Mouse (Mus musculus): ENCODE measurements around the gene Avil. TPM values are rescaled to one million over a fixed set of nuclear protein-coding genes. Genes with fewer than 3 reads are reported as not detected.
A peak's percentile ranks its signal among the peaks of the same experiment; 100 is the strongest.

Gene Avil
- polyA plus RNA-seq, 1 experiment, result 0.14 TPM

DNA sequence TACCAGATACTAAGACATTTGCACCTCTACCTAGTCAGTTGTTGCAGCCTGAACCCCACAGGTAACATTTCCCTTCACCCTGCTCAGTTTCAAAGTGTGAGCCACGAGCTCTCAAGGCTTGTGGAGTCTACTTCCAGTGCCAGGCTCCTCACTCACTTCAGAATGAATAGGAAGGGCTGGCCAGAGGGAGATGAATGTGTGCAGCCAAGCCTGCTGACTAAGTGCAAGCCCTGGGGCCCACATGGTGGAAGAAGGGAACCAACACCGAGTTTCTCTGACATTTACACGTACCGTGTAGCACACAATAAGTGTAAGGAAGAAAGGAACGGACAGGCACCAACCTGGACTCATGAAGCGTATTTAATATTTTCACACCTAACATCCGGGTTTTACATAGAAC lies 3.3 kb downstream of the Avil start:
- no peak for DNase-seq (ENCODE audit: extremely low spot score in 1 of 2, low spot score in 1 of 2)

DNA sequence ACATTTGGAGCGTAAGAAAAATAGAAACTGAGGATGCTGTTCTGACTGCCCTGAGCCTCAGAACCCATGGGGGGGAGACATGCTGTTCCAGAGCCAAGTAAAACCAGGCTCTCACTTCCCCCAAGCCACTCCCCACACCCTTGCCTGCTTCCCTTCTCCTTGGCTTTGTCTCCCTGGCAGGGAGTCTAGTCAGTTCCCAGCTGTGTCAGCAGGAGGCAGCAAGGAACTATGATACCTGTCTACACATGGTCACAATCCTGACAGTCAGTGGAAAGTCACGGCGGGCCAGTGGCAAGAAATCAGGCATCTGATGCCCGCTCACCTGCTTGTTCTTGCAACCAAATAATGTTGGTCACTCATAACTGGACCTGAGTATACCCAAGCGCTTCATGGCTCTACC lies 16.0 kb downstream of the Avil start:
- no peak for DNase-seq (ENCODE audit: extremely low spot score in 1 of 2, low spot score in 1 of 2)

DNA sequence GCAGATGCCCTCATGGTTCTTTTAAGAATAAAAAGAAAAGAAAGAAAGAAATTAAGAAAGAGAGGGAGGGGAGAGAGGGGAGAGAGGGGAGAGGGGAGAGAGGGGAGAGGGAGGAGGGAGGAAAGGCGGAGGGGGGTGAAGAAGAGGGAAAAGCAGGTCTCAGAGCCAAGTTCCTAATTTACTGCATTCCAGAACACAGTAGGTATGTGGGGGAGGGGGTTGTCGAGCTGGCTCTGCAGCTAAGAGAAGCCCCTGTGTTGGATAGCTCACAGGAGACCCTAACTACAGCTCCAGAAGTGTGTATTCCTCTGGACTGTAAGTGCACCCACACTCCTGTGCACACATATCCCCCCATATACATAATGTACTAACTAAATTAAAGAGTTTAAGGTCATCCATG lies 16.6 kb downstream of the Avil start:
- no peak for DNase-seq (ENCODE audit: extremely low spot score in 1 of 2, low spot score in 1 of 2)

DNA sequence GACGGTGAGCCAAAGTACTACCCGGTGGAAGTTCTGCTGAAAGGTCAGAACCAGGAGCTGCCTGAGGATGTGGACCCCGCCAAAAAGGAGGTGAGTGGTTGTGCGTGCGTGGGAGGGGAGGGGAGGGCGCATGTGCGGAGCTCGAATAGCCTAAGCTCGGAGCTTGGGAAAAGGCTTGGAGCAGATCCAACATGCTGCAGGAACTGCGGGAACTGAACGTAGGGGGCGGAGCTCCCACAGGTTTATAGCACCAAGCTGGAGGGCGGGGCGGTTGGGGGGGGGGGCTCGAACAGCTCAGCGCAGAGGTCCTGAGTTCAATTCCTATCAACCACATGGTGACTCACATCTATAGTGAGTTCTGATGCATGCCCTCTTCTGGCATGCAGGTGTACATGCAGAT lies 17.9 kb downstream of the Avil start:
- no peak for DNase-seq (ENCODE audit: extremely low spot score in 1 of 2, low spot score in 1 of 2)

DNA sequence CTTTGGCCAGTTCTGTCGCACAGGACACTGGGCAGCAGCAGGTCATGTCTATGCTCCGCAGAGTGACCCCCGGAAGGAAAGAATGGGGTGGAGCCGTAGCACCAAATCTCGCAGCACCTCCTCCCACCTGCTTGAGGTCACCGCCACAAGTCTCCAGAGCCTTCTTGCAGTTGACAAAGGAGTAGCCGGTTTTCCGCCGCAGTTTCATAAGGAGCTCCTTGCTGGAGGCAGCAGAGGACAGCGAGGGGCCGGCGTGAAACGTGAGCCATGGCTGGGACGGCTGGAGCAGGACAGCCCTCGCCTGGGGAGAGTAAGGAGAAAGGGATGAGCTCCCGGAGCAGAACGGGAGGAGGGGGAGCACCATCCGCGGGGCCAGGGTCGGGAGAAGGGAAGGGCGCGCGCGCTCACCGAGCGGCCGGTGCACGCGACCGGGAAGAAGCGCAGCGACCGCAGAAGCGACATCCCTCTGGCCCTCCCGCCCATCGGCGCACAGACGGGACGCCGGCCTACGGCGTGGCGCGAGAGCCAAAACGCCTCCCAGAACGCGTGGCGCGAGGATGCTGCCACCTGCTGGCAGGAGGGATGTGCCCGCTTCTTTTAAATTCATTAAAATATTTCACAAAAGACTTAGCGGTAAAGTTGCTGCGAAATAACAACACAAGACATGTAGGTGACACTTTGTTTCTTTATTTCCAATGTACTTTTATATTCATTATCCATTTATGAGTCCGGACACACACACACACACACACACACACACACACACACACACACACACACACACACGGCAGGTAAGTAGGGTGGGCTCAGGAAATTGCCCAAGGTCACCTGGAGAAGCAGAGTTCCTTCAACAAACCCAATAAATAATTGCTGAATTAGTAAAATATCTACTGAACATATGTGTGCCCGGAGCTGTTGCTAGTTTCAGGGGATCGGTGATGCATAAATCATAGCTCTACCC lies 30.1 kb downstream of the Avil start, which contains the start of gene Tsfm:
Gene Tsfm (minus strand): TSS at position 505 of the 961 bp plus-strand sequence.
- peak; percentile 69 to 93 for DNase-seq (ENCODE audit: extremely low spot score in 1 of 2, low spot score in 1 of 2)

DNA sequence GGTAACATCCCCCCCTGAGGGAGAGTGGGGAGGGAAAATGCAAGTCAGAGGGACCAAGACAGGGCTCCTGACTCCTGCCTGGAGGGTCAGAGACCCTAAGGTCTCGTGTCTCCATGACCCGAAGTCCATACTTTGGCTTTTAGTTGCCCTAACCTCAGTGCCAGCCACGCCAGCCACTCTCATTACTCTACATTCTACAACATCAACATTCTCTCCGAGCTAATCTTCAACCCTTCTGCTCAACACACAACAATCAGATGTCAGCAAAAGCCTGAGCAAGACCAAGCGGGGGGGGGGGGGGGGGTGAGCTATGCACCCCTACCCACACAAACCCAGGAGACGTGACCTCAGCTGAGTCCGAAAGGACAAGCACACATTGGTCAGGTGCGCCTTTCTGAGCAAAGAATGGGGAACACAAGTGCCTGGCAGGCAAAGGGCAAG lies 32.8 kb downstream of the Avil start:
- DNase-seq (ENCODE audit: extremely low spot score in 1 of 2, low spot score in 1 of 2), result no peak

DNA sequence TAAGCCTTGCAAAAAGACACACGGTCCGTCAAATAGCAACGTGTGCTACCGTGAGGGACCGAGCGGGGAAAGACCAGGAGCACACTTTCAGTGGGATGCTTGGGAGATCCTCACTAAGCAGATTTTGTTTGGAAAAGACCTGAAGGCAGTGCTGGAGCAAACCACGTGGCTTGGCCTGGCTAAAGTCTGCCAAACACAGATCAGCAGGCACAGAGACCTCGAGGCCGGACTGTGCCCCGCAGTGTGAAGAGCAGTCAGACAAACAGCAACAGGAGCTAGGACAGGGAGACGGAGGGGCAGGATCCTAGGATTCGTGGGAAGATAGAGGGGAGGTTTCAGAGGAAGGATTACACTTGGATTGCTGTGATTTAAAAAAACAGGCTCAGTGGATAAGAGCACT lies 35.8 kb downstream of the Avil start:
- DNase-seq (ENCODE audit: extremely low spot score in 1 of 2, low spot score in 1 of 2), result no peak

DNA sequence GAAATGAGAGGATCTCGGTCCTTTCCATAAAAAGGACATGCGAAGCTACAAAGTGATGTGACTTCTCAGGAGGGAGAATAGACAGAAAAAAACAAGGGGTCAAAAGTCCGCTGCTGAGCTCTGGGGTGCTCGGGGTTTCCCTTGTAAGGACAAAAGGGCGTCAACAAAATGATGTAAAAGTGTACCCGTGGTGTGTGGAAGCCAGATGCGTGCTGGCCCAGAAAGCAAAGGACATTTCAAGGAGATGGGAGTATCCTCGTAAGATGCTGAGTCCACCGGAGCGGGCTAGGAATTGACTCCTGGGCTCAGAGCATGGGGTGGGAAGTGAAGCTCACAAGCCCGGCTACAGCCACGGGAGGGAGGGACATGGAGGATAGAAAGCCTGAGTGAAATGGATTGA lies 37.1 kb downstream of the Avil start:
- DNase-seq (ENCODE audit: extremely low spot score in 1 of 2, low spot score in 1 of 2), result no peak

DNA sequence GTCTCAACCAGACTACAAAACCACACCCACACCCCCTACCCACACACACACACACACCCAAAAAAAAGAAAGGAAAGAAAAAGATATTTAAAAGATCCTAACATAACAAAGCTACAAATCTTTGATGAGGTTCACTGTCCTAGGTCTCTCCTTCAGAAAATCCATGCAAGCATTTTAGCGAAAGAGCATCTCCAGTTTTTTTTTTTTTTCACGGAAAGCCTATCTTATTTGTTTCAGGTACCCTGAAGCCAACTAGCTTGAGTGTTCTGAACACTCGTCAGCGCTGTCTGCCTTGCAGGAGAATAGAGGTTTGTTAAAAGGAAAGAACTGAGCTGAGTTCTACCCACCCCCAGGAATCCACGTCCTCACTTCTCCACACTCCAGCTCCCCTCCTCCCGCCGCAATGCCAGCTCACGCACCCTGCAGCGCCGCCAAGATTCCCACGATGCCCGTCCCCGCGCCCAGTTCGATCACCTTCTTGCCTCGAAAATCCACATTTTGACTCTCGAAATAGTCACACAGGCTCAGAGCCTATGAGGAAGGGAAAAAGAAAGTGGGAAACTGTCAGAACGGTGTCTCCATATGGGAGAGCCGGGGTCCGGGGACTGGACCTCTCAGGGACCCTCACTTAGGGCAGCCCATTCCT lies 40.2 kb downstream of the Avil start:
- DNase-seq (ENCODE audit: extremely low spot score in 1 of 2, low spot score in 1 of 2), result peak in 1 of 2 experiments; percentile 70

DNA sequence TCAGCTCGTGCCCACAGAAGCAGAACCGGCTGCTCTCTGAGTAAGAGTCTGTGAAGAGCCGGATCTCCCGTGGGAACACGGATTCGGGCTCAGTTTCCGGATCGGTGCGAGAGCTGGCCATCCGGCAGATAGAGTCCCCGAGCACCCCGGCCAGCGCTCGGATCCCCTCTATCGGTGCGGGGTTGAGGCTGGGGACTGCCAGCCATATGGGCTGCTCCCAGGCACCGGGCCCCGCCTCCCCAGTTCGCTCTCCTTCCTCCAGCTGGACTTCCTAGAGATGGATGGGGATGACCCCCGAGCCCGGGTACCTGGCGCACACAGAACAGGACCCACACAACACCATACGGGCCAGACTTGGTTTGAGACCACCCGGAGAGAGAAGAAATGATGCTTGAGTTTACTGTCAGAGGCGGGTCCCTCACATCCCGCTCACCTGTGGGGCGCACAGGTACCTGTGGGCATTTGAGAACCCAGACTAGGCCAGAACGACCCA lies 40.8 kb downstream of the Avil start, which contains the start of the genes Mettl1 and Eef1akmt3:
Gene Mettl1 (plus strand): TSS at position 141 of the 493 bp plus-strand sequence.
Gene Eef1akmt3 (minus strand): TSS at position 240 of the 493 bp plus-strand sequence.
- DNase-seq (ENCODE audit: extremely low spot score in 1 of 2, low spot score in 1 of 2), result no peak

DNA sequence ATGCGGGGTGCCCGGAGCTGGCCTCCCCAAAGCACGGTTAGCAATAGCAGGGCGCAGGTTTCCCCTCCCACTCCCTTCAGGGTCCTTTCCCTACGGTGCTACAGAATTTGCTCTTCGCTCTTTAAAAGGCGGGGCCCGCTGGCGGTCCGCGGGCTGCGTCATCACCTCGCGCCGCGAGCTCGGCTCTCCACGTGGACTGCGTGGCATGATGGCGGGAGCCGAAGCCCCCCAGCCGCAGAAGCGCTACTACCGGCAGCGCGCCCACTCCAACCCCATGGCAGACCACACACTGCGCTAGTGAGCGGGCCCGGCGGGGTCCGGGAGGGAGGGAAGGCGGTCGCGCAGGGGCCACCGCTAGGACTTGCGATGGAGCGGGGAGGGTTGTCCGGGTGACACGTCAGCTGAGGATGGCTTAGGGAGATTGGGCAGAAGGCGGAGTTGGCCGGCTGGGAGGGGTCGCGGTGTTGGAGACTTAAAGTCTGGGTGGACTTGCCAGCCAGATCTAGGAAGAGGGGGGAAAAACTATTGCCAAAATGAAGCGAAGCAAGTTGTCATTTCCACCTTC lies 41.3 kb downstream of the Avil start:
- peak; percentile 80 to 92 for DNase-seq (ENCODE audit: extremely low spot score in 1 of 2, low spot score in 1 of 2)

DNA sequence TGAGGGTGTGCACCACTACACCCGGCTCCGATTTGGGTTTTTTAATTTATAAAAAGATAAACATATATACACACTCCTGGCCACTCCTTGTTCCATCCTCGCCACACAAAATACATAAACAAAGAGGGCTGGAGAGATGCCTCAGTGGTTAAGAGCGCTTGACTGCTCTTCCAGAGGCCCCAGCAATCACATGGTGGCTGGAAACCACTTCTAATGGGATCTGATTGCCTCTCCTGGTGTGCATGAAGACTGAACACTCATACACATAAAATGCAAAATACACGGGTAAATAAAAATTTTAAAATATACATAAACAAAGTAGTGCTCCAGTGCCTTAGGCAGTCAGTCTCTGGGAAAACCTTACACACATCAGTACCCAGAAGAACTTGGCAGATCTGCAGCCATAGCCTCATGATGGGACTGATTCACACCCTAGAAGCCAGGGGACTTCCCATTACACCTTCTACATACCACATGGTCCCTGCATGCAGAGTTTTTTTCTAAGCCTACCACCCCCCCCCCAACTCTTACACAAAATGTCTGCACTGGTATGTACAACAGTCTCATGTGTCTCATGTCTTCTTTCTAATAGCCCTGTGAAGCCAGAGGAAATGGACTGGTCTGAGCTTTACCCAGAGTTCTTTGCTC lies 42.1 kb downstream of the Avil start:
- DNase-seq (ENCODE audit: extremely low spot score in 1 of 2, low spot score in 1 of 2), result no peak

DNA sequence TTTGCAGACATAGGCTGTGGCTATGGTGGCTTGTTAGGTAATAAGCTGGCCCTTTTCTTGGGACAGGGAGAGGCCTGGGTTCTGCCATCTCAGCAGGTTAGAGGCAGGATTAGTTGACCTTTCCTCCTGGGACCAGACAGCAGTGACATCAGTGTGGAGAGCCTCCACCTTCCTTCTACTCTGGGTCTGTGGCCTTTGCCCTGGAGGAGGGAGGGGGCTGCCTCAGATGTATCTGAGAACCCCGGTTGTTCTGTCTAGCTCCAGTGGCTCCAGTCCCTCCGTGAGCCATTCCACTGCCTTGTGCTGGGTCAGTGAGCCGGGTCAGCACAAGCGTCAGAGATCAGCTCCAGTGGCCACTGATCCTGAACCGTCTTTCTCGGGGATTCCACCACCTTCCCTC lies 42.7 kb downstream of the Avil start:
- DNase-seq (ENCODE audit: extremely low spot score in 1 of 2, low spot score in 1 of 2), result no peak

DNA sequence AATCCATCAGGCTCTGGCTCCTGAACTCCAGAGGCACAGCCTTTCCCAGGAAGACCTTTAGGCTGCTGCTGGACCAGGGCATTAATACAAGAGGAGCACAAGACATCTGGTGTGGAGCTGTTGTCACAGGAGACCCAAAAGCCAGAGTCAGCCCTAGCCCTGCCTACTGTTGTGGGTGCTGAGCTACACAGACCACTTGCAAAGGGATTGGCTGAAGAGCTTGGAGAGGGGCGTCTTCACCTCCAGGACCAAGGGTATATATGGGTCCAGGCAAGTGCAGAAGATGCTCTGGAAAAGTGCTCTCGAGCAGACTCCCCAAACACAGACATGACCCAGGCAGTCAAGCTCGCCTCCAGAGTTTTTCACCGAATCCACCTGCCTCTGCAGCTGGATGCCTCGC lies 47.4 kb downstream of the Avil start, which contains the start of gene Cyp27b1:
Gene Cyp27b1 (plus strand): TSS at position 297 of the 400 bp plus-strand sequence.
- no peak for DNase-seq (ENCODE audit: extremely low spot score in 1 of 2, low spot score in 1 of 2)

DNA sequence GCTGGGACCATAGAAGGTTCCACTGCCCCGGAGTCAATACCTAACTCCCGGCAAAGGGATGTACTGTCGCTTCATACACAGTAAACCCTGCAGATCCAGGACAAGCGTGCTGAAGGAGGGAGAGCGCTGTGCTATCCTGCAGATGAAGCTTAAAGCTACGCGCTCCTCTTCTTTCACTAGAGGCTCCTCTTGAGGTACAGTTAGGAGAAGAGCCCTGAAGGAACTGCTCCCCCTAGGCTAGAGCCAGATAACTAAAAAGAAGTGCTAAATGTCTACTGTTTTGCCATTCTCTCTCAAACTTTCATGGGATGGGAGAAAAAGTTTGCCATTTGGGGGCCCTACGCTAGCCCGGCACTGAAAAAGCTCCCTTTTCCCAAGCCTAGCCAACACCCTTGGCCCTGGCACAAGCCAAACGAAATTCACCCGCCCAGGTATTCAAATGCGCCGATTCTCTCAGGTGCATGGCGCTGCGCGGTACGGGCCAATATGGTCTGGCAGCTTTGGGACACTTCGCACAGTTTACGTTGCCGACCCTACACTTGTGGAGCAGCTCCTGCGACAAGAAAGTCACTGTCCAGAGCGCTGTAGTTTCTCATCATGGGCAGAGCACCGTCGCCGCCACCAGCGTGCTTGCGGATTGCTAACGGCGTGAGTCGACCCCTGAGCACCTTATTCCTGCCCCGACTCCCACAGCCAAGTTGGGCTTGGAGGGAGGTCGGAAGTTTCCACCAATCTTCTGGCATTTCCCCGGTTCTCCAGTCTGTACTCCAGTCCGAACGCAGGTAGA lies 48.3 kb downstream of the Avil start:
- no peak for DNase-seq (ENCODE audit: extremely low spot score in 1 of 2, low spot score in 1 of 2)

DNA sequence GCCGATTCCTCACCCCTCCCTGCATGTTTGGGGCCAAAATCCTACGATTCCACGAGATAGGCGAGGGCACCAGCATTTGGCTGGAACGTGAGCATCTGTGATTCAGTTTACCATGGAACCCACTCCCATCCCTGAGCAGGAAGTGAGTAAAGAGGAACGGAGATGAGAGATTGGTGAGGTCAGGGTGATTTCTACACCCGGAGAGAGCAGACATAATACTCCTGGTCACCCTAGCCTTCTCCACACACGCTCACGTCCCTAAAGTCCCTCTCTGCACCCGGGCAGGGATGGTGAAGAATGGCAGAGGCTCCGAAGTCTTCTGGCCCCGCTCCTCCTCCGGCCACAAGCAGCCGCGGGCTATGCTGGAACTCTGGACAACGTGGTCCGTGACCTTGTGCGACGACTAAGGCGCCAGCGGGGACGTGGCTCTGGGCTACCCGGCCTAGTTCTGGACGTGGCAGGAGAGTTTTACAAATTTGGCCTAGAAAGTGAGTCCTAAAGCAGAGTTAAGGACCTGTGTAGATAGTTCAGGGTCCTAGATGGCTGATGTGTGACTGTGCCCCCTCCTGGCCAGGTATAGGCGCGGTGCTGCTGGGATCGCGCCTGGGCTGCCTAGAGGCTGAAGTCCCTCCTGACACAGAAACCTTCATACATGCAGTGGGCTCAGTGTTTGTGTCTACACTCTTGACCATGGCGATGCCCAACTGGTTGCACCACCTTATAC lies 49.0 kb downstream of the Avil start:
- DNase-seq (ENCODE audit: extremely low spot score in 1 of 2, low spot score in 1 of 2), result no peak

DNA sequence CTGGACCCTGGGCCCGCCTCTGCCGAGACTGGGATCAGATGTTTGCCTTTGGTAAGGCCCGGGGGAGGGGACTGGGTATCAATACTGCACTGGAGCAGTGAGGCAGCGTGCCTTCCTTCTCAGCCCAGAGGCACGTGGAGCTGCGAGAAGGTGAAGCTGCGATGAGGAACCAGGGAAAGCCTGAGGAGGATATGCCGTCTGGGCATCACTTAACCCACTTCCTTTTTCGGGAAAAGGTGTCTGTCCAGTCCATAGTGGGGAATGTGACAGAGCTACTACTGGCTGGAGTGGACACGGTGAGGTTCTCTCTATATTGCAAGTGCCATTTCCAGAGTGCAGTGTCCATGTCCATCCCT lies 49.6 kb downstream of the Avil start:
- DNase-seq (ENCODE audit: extremely low spot score in 1 of 2, low spot score in 1 of 2), result no peak

DNA sequence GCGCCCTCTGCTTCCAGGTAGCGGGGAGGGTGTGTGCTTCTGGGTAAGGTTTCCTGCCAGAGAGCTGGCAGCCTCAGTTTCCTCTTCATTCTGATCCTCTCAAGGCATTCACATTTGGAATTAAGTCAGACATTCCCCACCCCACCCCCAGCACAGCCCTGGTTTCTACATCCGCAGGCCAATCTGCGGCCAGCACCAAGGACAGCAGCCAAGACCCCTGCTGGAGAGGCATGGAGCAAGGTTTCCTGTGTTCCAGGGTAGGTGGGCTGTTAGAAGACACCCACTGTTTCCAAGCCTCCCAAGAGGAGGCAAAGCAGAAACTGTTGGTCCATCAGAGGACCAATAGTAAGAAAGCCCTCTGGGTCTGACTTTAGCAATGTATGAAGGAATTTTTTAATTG lies 54.1 kb downstream of the Avil start:
- DNase-seq (ENCODE audit: extremely low spot score in 1 of 2, low spot score in 1 of 2), result no peak

DNA sequence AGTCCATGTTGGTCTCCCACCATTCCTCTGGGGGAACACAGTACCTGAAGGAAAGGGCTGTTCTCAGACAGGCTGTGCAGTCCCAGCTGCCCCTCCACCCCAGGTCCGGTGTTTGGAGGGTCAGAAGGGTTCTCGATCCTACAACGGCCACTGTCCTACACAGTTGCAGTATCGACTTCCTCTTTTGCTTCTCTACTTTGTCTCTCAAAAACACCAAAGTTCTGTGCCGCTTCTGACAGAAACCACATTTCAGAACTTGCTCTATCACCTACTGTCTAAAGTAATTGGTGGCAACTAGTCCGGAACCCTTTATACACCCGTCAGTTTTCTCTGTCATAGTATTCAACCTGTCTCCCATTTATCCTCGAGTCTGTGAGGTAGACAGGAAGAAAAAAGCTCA lies 54.9 kb downstream of the Avil start:
- DNase-seq (ENCODE audit: extremely low spot score in 1 of 2, low spot score in 1 of 2), result no peak

All from frontal cortex, adult 2 months (tissue).